Mouse (Mus musculus) limb, embryonic 13.5 days (tissue): Measurements from ENCODE around the gene Gtf3c6. TPM values are rescaled to one million over a fixed set of nuclear protein-coding genes. Genes with fewer than 3 reads are reported as not detected.

Source experiments
- ATAC-seq: fragments of 200-750 bp; cut with Nextera tagmentation; 2 replicates; pipeline ENCODE4 v1.8.0; 2017; ENCODE audit warnings: low read depth, moderate number of reproducible peaks, moderate TSS enrichment; ENCODE audit not compliant: low FRiP score
- H3K27ac ChIP-seq: fragments of 300-500 bp; sonication (generic); 2 replicates; pipeline ENCODE4 v1.5.1; 2015; ENCODE audit warnings: inconsistent platforms, mild to moderate bottlenecking, moderate library complexity
- H3K27me3 ChIP-seq: fragments of 300-500 bp; sonication (generic); 2 replicates; pipeline ENCODE4 v1.6.1; 2015; ENCODE audit warnings: mild to moderate bottlenecking, inconsistent platforms
- H3K36me3 ChIP-seq: fragments of 300-500 bp; sonication (generic); 2 replicates; pipeline ENCODE4 v1.6.1; 2015; ENCODE audit warnings: inconsistent platforms, mild to moderate bottlenecking, moderate library complexity
- H3K4me1 ChIP-seq: fragments of 300-500 bp; sonication (generic); 2 replicates; pipeline ENCODE4 v1.6.1; 2015; ENCODE audit warnings: inconsistent platforms
- H3K4me2 ChIP-seq: fragments of 300-500 bp; sonication (generic); replicated peaks from 2 replicates; pipeline ENCODE4 v1.6.1; 2015; ENCODE audit warnings: inconsistent platforms, mild to moderate bottlenecking, moderate library complexity
- H3K4me3 ChIP-seq: fragments of 300-500 bp; sonication (generic); 2 replicates; pipeline ENCODE4 v1.5.1; 2015; ENCODE audit warnings: moderate library complexity, mild to moderate bottlenecking, inconsistent platforms
- H3K9ac ChIP-seq: fragments of 300-500 bp; sonication (generic); 2 replicates; pipeline ENCODE4 v1.6.1; 2015; ENCODE audit warnings: mild to moderate bottlenecking, inconsistent platforms
- H3K9me3 ChIP-seq: fragments of 300-500 bp; sonication (generic); 2 replicates; pipeline ENCODE4 v1.6.1; 2016; ENCODE audit warnings: inconsistent platforms
- WGBS: fragments of 180-500 bp; shearing (Covaris S2); methylation state at CpG from one replicate; pipeline ENCODE4 v1.1.7; 2015; 5-methylcytosine and 5-hydroxymethylcytosine counted together
- polyA plus RNA-seq: library from polyadenylated mRNA; unstranded; fragments of >200 nt; fragmentation: Nextera tagmentation; extraction: Ambion mirVana; gene quantifications from 2 replicates; pipeline ENCODE4 v1.2.1, GENCODE M21; 2015

Gtf3c6 gene
- polyA plus RNA-seq, 1 experiment from 2014 or later, result 114 TPM

GRCm38 (mm10) chr10:40212443-40213169 lies 45.3 kb downstream of the Gtf3c6 start:
- Histone ChIP-seq H3K27me3 (no peaks in the 10 kb centered on the region), H3K9me3 (no peaks in the 10 kb centered on the region), H3K9ac (no peak overlapping the region), H3K4me1 (no peaks in the 10 kb centered on the region), H3K36me3 (no peaks in the 10 kb centered on the region), H3K27ac (no peak overlapping the region), H3K4me3 (no peak overlapping the region), H3K4me2 (no peak overlapping the region)
- peak; percentile 84 for ATAC-seq
- 35% methylated on average over 13 of the region's 13 CpGs for WGBS

Other genes starting within 250 kb of the Gtf3c6 start
- gene Mfsd4b1, start 232.8 kb downstream of the Gtf3c6 start, polyA plus RNA-seq, result 0.15 and 0.41 TPM in 2 replicates
- 7.9 and 10.0 TPM in 2 replicates for gene Slc16a10, start 115.8 kb downstream of the Gtf3c6 start, polyA plus RNA-seq
- 65.9 and 71.8 TPM in 2 replicates for gene Rpf2, start 11.1 kb downstream of the Gtf3c6 start, polyA plus RNA-seq
- gene Amd1, start 44.1 kb upstream of the Gtf3c6 start, polyA plus RNA-seq, result 56.9 and 60.1 TPM in 2 replicates
- 12.2 and 12.3 TPM in 2 replicates for gene Cdk19, start 81.5 kb upstream of the Gtf3c6 start, polyA plus RNA-seq